ENCODE assay signal across 16 mouse cellular contexts in genomic region chr5:58044216-58044615, GRCm38 (mm10).
DNase-seq lines count a peak whose midpoint lies in the region; ATAC-seq lines count a peak whose summit lies in the region.
"Had no signal": no experiment of that assay in that cellular context is flagged by ENCODE, and none has a peak within 500 bp of the region (broad histone marks: within the 10 kb centered on the region; RNA-seq: fewer than 3 reads in every experiment).

No protein-coding gene starts in this region.

- no peaks in the 10 kb centered on the region for H3K9me3 ChIP-seq in heart, embryonic 14.5 days (ENCODE audit: control insufficient read depth, low read length)
- H3K9me3 ChIP-seq in heart, embryonic 12.5 days (replicated peaks), result no peaks in the 10 kb centered on the region
- H3K9me3 ChIP-seq: embryonic facial prominence, embryonic 12.5 days; limb, embryonic 10.5 days had no signal

- peak overlapping the region; percentile 31; the same call in 1 of the 2 replicates for H3K4me2 ChIP-seq in heart, embryonic 14.5 days (ENCODE audit: low read length)
- no peak overlapping the region for H3K4me2 ChIP-seq in heart, embryonic 12.5 days
- H3K4me2 ChIP-seq: embryonic facial prominence, embryonic 12.5 days had no signal

- no peaks in the 10 kb centered on the region for H3K36me3 ChIP-seq in heart, embryonic 14.5 days (ENCODE audit: control insufficient read depth, insufficient read depth, low read length)
- no peaks in the 10 kb centered on the region for H3K36me3 ChIP-seq in heart, embryonic 12.5 days
- H3K36me3 ChIP-seq: embryonic facial prominence, embryonic 12.5 days; limb, embryonic 10.5 days had no signal

- ATAC-seq in heart, embryonic 14.5 days (ENCODE audit: insufficient number of reproducible peaks, insufficient read depth, low FRiP score, low read depth), result no peak
- no peak for ATAC-seq in heart, embryonic 12.5 days (ENCODE audit: insufficient number of reproducible peaks, low FRiP score)

- H3K4me3 ChIP-seq in heart, embryonic 14.5 days (ENCODE audit: control insufficient read depth in 1 of 2, insufficient read depth in 1 of 2, low read depth in 1 of 2, low read length in 2 of 2), result no peak overlapping the region
- H3K4me3 ChIP-seq in heart, embryonic 12.5 days, result no peak overlapping the region
- H3K4me3 ChIP-seq: embryonic facial prominence, embryonic 12.5 days; limb, embryonic 10.5 days had no signal

- H3K4me1 ChIP-seq in heart, embryonic 14.5 days (ENCODE audit: control insufficient read depth in 2 of 2, insufficient read depth in 2 of 2, low read length in 2 of 2), result no peaks in the 10 kb centered on the region
- H3K4me1 ChIP-seq in heart, embryonic 12.5 days (replicated peaks), result 0 out of 2 replicates have a peak, but pooled peaks cover 4% of the 10 kb centered on the region
- H3K4me1 ChIP-seq: embryonic facial prominence, embryonic 12.5 days; limb, embryonic 10.5 days had no signal

- no peak overlapping the region for H3K9ac ChIP-seq in heart, embryonic 14.5 days (ENCODE audit: low read length)
- H3K9ac ChIP-seq in heart, embryonic 12.5 days, result no peak overlapping the region
- H3K9ac ChIP-seq: embryonic facial prominence, embryonic 12.5 days; liver, embryonic 14.5 days had no signal

- 41% methylated on average over 4 of the region's 4 CpGs for WGBS in heart, embryonic 14.5 days
- 51% methylated on average over 4 of the region's 4 CpGs for WGBS in heart, embryonic 12.5 days

- 0 out of 4 replicates have a peak overlapping the region, but pooled peaks of 1 of the 2 experiments have one; percentile 14 for H3K27ac ChIP-seq in heart, embryonic 14.5 days (replicated peaks in 1 of 2; ENCODE audit: control insufficient read depth in 1 of 2, insufficient read depth in 1 of 2, low read depth in 2 of 2, low read length in 2 of 2)
- H3K27ac ChIP-seq in heart, embryonic 12.5 days (ENCODE audit: poor library complexity, severe bottlenecking), result no peak overlapping the region
- H3K27ac ChIP-seq: embryonic facial prominence, embryonic 12.5 days; kidney, postnatal 0 days; limb, embryonic 10.5 days; liver, embryonic 14.5 days had no signal

- DNase-seq in embryo, embryonic 10.5 days (ENCODE audit: low spot score), result peak; percentile 12
- DNase-seq in embryo, embryonic 9.5 days (ENCODE audit: extremely low spot score), result no peak
- peak; percentile 2 for DNase-seq in kidney, postnatal 36 days
- no peak for DNase-seq in kidney, postnatal 4 days
- peak; percentile 77 for DNase-seq in retina, postnatal 1 day
- DNase-seq in urinary bladder, postnatal 14 days (ENCODE audit: low spot score), result no peak
- DNase-seq: adrenal gland, adult 2 months; cerebellum, adult 9-11 months; lung, postnatal 10 days; thymus, adult 2 months had no signal

- H3K27me3 ChIP-seq in heart, embryonic 14.5 days (ENCODE audit: control insufficient read depth, insufficient read depth, low read length), result no peaks in the 10 kb centered on the region
- no peaks in the 10 kb centered on the region for H3K27me3 ChIP-seq in heart, embryonic 12.5 days (replicated peaks)
- H3K27me3 ChIP-seq: embryonic facial prominence, embryonic 12.5 days had no signal

Comparison
In these comparisons a context has a peak if more than half of its experiments do, and no peak if none do; other contexts are left out.
1. DNase-seq: peak in embryo, embryonic 10.5 days (single experiment), kidney, postnatal 36 days (2 of 2) and retina, postnatal 1 day (single experiment); none in embryo, embryonic 9.5 days (single experiment), kidney, postnatal 4 days (0 of 2) and urinary bladder, postnatal 14 days (single experiment).